Mouse (Mus musculus) lung, embryonic 14.5 days (tissue): ENCODE data around the gene Dusp11. TPM values are rescaled to one million over a fixed set of nuclear protein-coding genes. Genes with fewer than 3 reads are reported as not detected.
A peak's percentile ranks its signal among the peaks of the same experiment; 100 is the strongest.
"Not testable (repeated sequence)": the region's sequence is repeated elsewhere in the genome, so short reads cannot be mapped to it uniquely, and the experiment has no call there.

ENCODE experiments used
- ATAC-seq: fragments of 200-750 bp; cut with Nextera tagmentation; 2 replicates; pipeline ENCODE4 v1.8.0; 2017; ENCODE audit warnings: mild to moderate bottlenecking, moderate TSS enrichment, moderate library complexity; ENCODE audit not compliant: insufficient read depth
- DNase-seq: peaks from one replicate; pipeline ENCODE4 v3.0.0-alpha.2; 2015
- H3K27ac ChIP-seq: fragments of 300-500 bp; sonication (generic); 2 replicates; pipeline ENCODE4 v1.5.1; 2014; ENCODE audit warnings: low read depth, mild to moderate bottlenecking, moderate library complexity
- H3K27me3 ChIP-seq: fragments of 300-500 bp; sonication (generic); 2 replicates; pipeline ENCODE4 v1.6.1; 2014; ENCODE audit warnings: low read length, control low read depth; ENCODE audit not compliant: insufficient read depth
- H3K36me3 ChIP-seq: fragments of 300-500 bp; sonication (generic); 2 replicates; pipeline ENCODE4 v1.6.1; 2014; ENCODE audit warnings: control low read depth; ENCODE audit not compliant: insufficient read depth
- H3K4me1 ChIP-seq: fragments of 300-500 bp; sonication (generic); 2 replicates; pipeline ENCODE4 v1.6.1; 2014; ENCODE audit warnings: antibody characterized with exemption, control low read depth; ENCODE audit not compliant: insufficient read depth
- H3K4me2 ChIP-seq: fragments of 300-500 bp; sonication (generic); 2 replicates; pipeline ENCODE4 v1.6.1; 2014; ENCODE audit warnings: mild to moderate bottlenecking
- H3K4me3 ChIP-seq: fragments of 300-500 bp; sonication (generic); 2 replicates; pipeline ENCODE4 v1.5.1; 2014; ENCODE audit warnings: low read depth, low read length
- H3K9ac ChIP-seq: fragments of 300-500 bp; sonication (generic); 2 replicates; pipeline ENCODE4 v1.6.1; 2014
- H3K9me3 ChIP-seq: fragments of 300-500 bp; sonication (generic); 2 replicates; pipeline ENCODE4 v1.6.1; 2016; ENCODE audit warnings: low read depth, low read length, control low read depth
- CTCF ChIP-seq: IDR thresholded peaks from 2 replicates; pipeline ENCODE4 v1.5.1; 2016; ENCODE audit warnings: antibody characterized with exemption, low read depth
- WGBS: fragments of 180-500 bp; shearing (Covaris S2); extraction: QIAGEN DNeasy Blood & Tissue Kit; methylation state at CpG from one replicate; pipeline ENCODE4 v1.1.7; 2014; 5-methylcytosine and 5-hydroxymethylcytosine counted together
- polyA plus RNA-seq: library from polyadenylated mRNA; unstranded; fragments of >200 nt; fragmentation: Nextera tagmentation; extraction: Ambion mirVana; gene quantifications from 2 replicates; pipeline ENCODE4 v1.2.1, GENCODE M21; 2014

Dusp11 gene
- polyA plus RNA-seq, 1 experiment from 2014 or later = 50.0 TPM

DNA sequence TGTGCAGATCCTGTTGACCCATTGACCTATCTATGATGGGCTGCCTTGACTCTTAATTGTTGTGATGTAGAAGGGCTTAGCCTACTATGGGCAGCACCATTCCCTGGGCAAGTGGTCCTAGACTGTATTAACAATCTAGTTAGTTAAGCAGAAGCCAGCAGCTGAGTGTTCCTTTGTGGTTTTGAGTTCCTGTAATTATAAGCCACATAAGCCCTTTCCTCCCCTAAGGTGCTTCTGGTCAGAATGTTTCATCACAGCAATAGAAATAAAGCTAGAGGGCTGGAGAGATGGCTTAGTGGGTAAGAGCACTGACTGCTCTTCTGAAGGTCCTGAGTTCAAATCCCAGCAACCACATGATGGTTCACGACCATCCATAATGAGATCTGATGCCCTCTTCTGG, 37.8 kb downstream of the Dusp11 start:
- no peak overlapping the region for H3K27ac ChIP-seq
- no peak for DNase-seq
- ATAC-seq = no peak
- 96% methylated on average over 1 of the region's 1 CpGs for WGBS
- no peak overlapping the region for H3K4me3 ChIP-seq
- no peak overlapping the region for H3K9ac ChIP-seq
- H3K27me3 ChIP-seq = no peaks in the 10 kb centered on the region
- TF ChIP-seq CTCF = no peak
- no peak overlapping the region for H3K4me2 ChIP-seq
- H3K4me1 ChIP-seq = no peaks in the 10 kb centered on the region
- no peaks in the 10 kb centered on the region for H3K9me3 ChIP-seq
- H3K36me3 ChIP-seq = peaks cover 49% of the 10 kb centered on the region

DNA sequence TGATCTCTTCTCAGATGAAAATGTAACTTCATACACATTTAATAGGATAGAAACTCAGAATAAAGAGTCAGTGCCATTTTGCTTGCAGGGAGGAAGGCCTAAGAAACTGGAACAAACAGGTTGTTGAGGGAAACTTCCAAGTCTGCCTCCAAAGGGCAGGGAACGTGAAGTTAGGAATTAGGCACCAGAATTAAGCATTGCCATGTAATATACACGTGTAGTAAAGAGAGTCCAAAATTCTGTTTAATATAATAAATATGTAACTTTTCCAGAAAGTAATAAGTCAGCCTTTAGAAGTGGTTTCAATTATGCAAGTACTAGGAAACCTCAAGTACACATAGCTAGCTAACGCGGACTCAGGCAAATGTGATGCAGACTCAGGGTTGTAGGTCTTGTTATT, 42.1 kb downstream of the Dusp11 start:
- H3K4me2 ChIP-seq = no peak overlapping the region
- H3K9me3 ChIP-seq = no peaks in the 10 kb centered on the region
- H3K27ac ChIP-seq = no peak overlapping the region
- H3K36me3 ChIP-seq = peaks cover 15% of the 10 kb centered on the region
- WGBS = 88% methylated on average over 4 of the region's 4 CpGs
- TF ChIP-seq CTCF = no peak
- no peak overlapping the region for H3K9ac ChIP-seq
- H3K4me3 ChIP-seq = no peak overlapping the region
- peaks cover 8% of the 10 kb centered on the region; the same call in 1 of the 2 replicates for H3K4me1 ChIP-seq
- DNase-seq = no peak
- H3K27me3 ChIP-seq = no peaks in the 10 kb centered on the region
- ATAC-seq = no peak

- H3K9me3 ChIP-seq, H3K4me2 ChIP-seq, H3K4me1 ChIP-seq, ATAC-seq, DNase-seq, H3K9ac ChIP-seq, H3K4me3 ChIP-seq, H3K27me3 ChIP-seq, H3K27ac ChIP-seq: not testable (repeated sequence)
- peaks cover 13% of the 10 kb centered on the region; the same call in 1 of the 2 replicates for H3K36me3 ChIP-seq
- WGBS = 94% methylated on average over 3 of the region's 3 CpGs
These were observed 43.1 kb downstream of the Dusp11 start for GRCm38 (mm10) chr6:85918341-85918740.

DNA sequence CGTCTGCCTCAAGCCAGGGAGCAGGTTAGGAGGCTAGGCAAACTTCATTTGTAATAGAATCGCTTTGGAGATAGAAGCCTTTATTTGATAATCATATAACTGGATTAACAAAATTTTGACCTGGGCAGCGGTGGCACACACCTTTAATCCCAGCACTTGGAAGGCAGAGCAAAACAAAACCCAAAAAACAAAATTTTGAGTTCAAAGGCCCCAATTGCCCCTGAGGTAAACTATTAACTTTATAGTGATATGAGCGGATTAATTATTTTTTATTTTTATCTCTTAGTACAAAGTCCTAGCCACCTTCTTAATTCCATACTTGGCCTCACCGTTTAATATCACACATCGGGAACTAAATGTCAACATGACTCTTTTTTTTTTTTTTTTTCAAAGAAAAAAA, 44.9 kb downstream of the Dusp11 start:
- Histone ChIP-seq H3K4me3 (peak overlapping the region; percentile 63), H3K27ac (peak overlapping the region; percentile 90), H3K9me3 (no peaks in the 10 kb centered on the region), H3K27me3 (no peaks in the 10 kb centered on the region), H3K9ac (peak overlapping the region; percentile 71), H3K4me1 (peaks cover 8% of the 10 kb centered on the region; the same call in 1 of the 2 replicates), H3K4me2 (peak overlapping the region; percentile 89), H3K36me3 (peaks cover 4% of the 10 kb centered on the region; the same call in 1 of the 2 replicates)
- no peak for TF ChIP-seq CTCF
- DNase-seq = no peak
- ATAC-seq = no peak
- 80% methylated on average over 6 of the region's 6 CpGs for WGBS

DNA sequence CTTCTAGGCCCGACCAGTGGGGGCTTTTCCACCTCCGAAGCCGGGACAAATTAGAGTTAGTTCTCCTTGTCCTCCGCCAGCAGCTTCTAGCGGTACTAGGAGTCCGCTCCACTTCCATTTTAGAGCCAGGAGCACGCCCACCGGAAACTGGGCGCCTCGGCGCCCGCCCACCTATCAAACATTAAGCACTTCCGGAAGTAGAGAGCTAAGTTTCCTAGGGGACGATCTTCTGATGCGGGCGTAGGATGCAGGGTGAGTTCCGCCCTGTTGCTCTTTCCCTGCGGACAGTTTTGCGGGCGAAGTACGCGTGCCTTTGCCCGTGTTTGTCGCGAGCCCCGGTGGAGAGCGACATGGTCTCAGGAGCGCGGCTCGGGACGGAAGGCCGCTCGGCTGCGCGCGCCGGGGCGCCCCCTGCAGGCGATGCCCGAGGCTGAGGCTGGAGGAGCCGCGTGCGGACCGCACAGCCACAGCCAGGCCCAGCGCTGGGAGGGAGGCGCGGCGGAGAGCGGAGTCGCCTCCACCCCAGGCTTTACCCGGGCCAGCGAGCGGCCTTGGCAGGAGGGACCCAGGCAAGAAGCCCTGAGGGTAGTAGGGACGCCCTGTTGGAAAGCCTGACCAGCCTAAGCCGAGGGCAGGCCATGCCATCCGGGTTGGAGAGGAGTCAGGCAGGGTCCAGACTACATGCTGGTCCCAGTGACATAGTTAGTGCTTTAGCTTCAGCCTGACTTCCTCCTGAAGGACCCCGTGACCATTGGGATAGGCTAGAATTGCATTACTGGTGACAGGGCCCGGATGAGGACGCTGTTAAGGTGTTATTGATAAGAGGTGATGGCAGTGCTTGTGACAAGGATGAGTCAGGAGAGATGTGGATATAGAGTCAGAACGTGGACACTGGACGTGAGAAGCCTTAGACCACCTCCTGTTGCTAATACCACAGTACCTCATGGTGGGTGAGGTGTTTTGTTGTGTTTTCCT, 45.6 kb downstream of the Dusp11 start, which contains the start of gene Nat8f1:
TSS of gene Nat8f1 (minus strand) at position 149 of the 975 bp plus-strand sequence.
- peak within 1 kb of the TSS; percentile 90 for H3K27ac ChIP-seq
- not testable (repeated sequence) for H3K27me3 ChIP-seq, H3K4me1 ChIP-seq, H3K36me3 ChIP-seq, H3K9me3 ChIP-seq
- DNase-seq (peak; percentile 94), ATAC-seq (peak; percentile 97)
- H3K4me2 ChIP-seq = peak within 1 kb of the TSS; percentile 89
- H3K9ac ChIP-seq = peak within 1 kb of the TSS; percentile 71
- WGBS = under 1% methylated on average over 60 of the region's 61 CpGs
- H3K4me3 ChIP-seq = peak within 1 kb of the TSS; percentile 63
- TF ChIP-seq CTCF = peak; percentile 28

DNA sequence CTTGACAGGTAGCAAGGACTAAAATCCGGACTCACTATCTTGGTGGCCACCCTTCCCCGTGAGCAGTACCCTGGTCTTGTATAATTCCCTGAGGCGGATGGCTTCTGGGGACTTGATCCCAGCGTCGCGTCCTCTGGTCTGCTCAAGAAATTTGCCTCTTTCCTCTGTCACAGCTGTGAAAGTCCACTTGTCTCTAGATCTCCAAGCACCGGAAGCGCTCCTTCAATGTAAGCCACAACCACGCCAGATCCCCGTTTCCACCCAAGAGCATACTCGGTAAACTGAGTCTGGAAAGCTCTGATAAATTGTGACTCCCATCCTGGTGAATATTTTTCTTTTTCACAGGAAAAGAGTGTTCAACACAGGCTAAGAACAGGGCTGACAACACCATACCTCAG, 46.3 kb downstream of the Dusp11 start:
- peak overlapping the region; percentile 90 for H3K27ac ChIP-seq
- no peaks in the 10 kb centered on the region for H3K27me3 ChIP-seq
- peak overlapping the region; percentile 63 for H3K4me3 ChIP-seq
- ATAC-seq (peak; percentile 30; the same call in 1 of the 2 replicates), DNase-seq (peak; percentile 34)
- no peaks in the 10 kb centered on the region for H3K36me3 ChIP-seq
- peaks cover 8% of the 10 kb centered on the region; the same call in 1 of the 2 replicates for H3K4me1 ChIP-seq
- WGBS = 4% methylated on average over 11 of the region's 11 CpGs
- TF ChIP-seq CTCF = no peak
- H3K4me2 ChIP-seq = peak overlapping the region; percentile 89
- H3K9me3 ChIP-seq = no peaks in the 10 kb centered on the region
- H3K9ac ChIP-seq = peak overlapping the region; percentile 71

GRCm38 (mm10) chr6:85911587-85911986, 49.9 kb downstream of the Dusp11 start, which contains the start of gene Tprkb:
Gene Tprkb (plus strand): TSS chr6:85911865.
- TF ChIP-seq CTCF = no peak
- Histone ChIP-seq H3K4me1 (peaks cover 8% of the 10 kb centered on the region; the same call in 1 of the 2 replicates), H3K4me2 (no peak within 1 kb of the TSS), H3K4me3 (no peak within 1 kb of the TSS), H3K9me3 (no peaks in the 10 kb centered on the region), H3K27ac (no peak within 1 kb of the TSS), H3K36me3 (no peaks in the 10 kb centered on the region), H3K9ac (no peak within 1 kb of the TSS), H3K27me3 (no peaks in the 10 kb centered on the region)
- DNase-seq = no peak
- ATAC-seq = no peak
- WGBS = 78% methylated on average over 3 of the region's 3 CpGs
